Mouse (Mus musculus) thymus, adult 2 months (tissue): ENCODE results near the gene Fam198a. TPM values are rescaled to one million over a fixed set of nuclear protein-coding genes. Genes with fewer than 3 reads are reported as not detected.

Experiments
- DNase-seq: peaks from one replicate; pipeline ENCODE4 v3.0.0; 2021
- H3K27ac ChIP-seq: fragments of 200-500 bp; 2 replicates; pipeline ENCODE4 v1.5.1; 2012; ENCODE audit warnings: low read length, control low read depth; ENCODE audit not compliant: control insufficient read depth, insufficient read depth
- H3K27me3 ChIP-seq: fragments of 200-500 bp; 2 replicates; pipeline ENCODE4 v1.6.1; 2012; ENCODE audit warnings: mild to moderate bottlenecking, low read length, moderate library complexity, mixed read lengths; ENCODE audit not compliant: control insufficient read depth, insufficient read depth
- H3K36me3 ChIP-seq: fragments of 200-500 bp; 2 replicates; pipeline ENCODE4 v1.6.1; 2012; ENCODE audit warnings: mild to moderate bottlenecking, low read length, moderate library complexity; ENCODE audit not compliant: control insufficient read depth, insufficient read depth
- H3K4me1 ChIP-seq: fragments of 200-500 bp; replicated peaks from 2 replicates; pipeline ENCODE4 v1.6.1; 2012; ENCODE audit warnings: low read length; ENCODE audit not compliant: control insufficient read depth, insufficient read depth
- H3K4me3 ChIP-seq: fragments of 200-500 bp; 2 replicates; pipeline ENCODE4 v1.5.1; 2012; ENCODE audit warnings: mild to moderate bottlenecking, low read length, control low read depth, moderate library complexity; ENCODE audit not compliant: control insufficient read depth, insufficient read depth
- CTCF ChIP-seq: fragments of 200-500 bp; IDR thresholded peaks from 2 replicates; pipeline ENCODE4 v1.5.1; 2012; ENCODE audit warnings: mild to moderate bottlenecking, control low read depth, low read length, moderate library complexity, borderline replicate concordance; ENCODE audit not compliant: control insufficient read depth, poor library complexity, insufficient read depth; ENCODE audit errors: extremely low read depth
- POLR2A ChIP-seq: fragments of 200-500 bp; IDR thresholded peaks from 2 replicates; pipeline ENCODE4 v1.6.1; 2012; ENCODE audit warnings: mild to moderate bottlenecking, low read length, control low read depth, moderate library complexity; ENCODE audit not compliant: control insufficient read depth, poor library complexity, insufficient read depth; ENCODE audit errors: extremely low read depth
- WGBS: fragments of 180-500 bp; shearing (Covaris S2); methylation state at CpG from one replicate; pipeline ENCODE4 v1.1.7; 2018; 5-methylcytosine and 5-hydroxymethylcytosine counted together
- polyA plus RNA-seq: library from polyadenylated mRNA; depleted of rRNA; stranded (reverse); fragments of >200 nt; gene quantifications from 2 replicates; pipeline ENCODE4 v1.2.3, GENCODE M21; 2012

Fam198a gene
- polyA plus RNA-seq, 1 experiment: 0.69 TPM

GRCm38 (mm10) chr9:121912786-121913185 lies 38.0 kb upstream of the Fam198a start:
- DNase-seq: no peak
- H3K4me1 ChIP-seq: peaks cover 8% of the 10 kb centered on the region
- no peaks in the 10 kb centered on the region for H3K27me3 ChIP-seq
- no peak for TF ChIP-seq CTCF
- no peak for TF ChIP-seq POLR2A
- 95% methylated on average over 4 of the region's 4 CpGs for WGBS
- H3K36me3 ChIP-seq: no peaks in the 10 kb centered on the region
- no peak overlapping the region for H3K4me3 ChIP-seq
- H3K27ac ChIP-seq: no peak overlapping the region

- WGBS: 71% methylated on average over 8 of the region's 8 CpGs
- no peak for DNase-seq
- H3K27me3 ChIP-seq: no peaks in the 10 kb centered on the region
- H3K4me1 ChIP-seq: peaks cover 8% of the 10 kb centered on the region
- H3K36me3 ChIP-seq: no peaks in the 10 kb centered on the region
- TF ChIP-seq CTCF (no peak), POLR2A (no peak)
- no peak overlapping the region for H3K27ac ChIP-seq
- no peak overlapping the region for H3K4me3 ChIP-seq
Measured at GRCm38 (mm10) chr9:121914226-121914757, 36.5 kb upstream of the Fam198a start.

- H3K4me3 ChIP-seq: no peak overlapping the region
- H3K36me3 ChIP-seq: no peaks in the 10 kb centered on the region
- H3K27me3 ChIP-seq: no peaks in the 10 kb centered on the region
- WGBS: 94% methylated on average over 10 of the region's 10 CpGs
- 0 out of 2 replicates have a peak, but pooled peaks cover under 1% of the 10 kb centered on the region for H3K4me1 ChIP-seq
- TF ChIP-seq POLR2A (no peak), CTCF (no peak)
- no peak overlapping the region for H3K27ac ChIP-seq
- no peak for DNase-seq
Measured at GRCm38 (mm10) chr9:121915056-121915455, 35.7 kb upstream of the Fam198a start.

DNA sequence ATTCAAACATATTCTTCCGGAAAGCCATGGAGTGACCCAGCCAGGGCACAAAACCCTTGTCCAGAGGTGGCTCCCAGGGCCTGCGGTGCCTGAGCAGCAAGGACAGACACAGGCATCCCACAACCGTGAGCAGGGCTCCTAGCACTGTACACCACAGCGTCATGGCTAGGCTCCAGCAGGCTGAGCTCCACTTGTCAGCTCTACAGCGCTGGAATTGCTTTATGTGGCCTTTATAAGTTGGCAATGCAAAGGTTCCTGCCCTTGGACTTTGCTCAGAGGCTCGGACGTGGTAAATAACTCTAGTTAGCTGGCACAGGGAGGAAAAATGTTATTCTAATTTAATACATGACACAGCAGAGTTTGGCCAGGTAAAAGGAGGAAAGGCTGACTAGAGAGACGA lies 34.7 kb upstream of the Fam198a start, which contains the start of gene Cyp8b1:
Gene Cyp8b1, minus strand, starts transcription at position 204 of the 400 bp plus-strand sequence.
- no peak for DNase-seq
- Histone ChIP-seq H3K4me1 (no peaks in the 10 kb centered on the region), H3K4me3 (no peak within 1 kb of the TSS), H3K27ac (no peak within 1 kb of the TSS), H3K36me3 (no peaks in the 10 kb centered on the region), H3K27me3 (no peaks in the 10 kb centered on the region)
- TF ChIP-seq POLR2A: no peak
- no peak for TF ChIP-seq CTCF
- WGBS: 86% methylated on average over 8 of the region's 8 CpGs

GRCm38 (mm10) chr9:121919027-121919501 lies 31.7 kb upstream of the Fam198a start:
- no peak for DNase-seq
- 30% methylated on average over 10 of the region's 10 CpGs for WGBS
- H3K4me3 ChIP-seq: no peak overlapping the region
- no peaks in the 10 kb centered on the region for H3K36me3 ChIP-seq
- TF ChIP-seq POLR2A: no peak
- TF ChIP-seq CTCF: no peak
- no peaks in the 10 kb centered on the region for H3K4me1 ChIP-seq
- no peaks in the 10 kb centered on the region for H3K27me3 ChIP-seq
- no peak overlapping the region for H3K27ac ChIP-seq

GRCm38 (mm10) chr9:121923443-121923842 lies 27.3 kb upstream of the Fam198a start:
- DNase-seq: no peak
- H3K4me3 ChIP-seq: no peak overlapping the region
- no peaks in the 10 kb centered on the region for H3K36me3 ChIP-seq
- H3K4me1 ChIP-seq: peaks cover 19% of the 10 kb centered on the region
- H3K27me3 ChIP-seq: no peaks in the 10 kb centered on the region
- TF ChIP-seq POLR2A (no peak), CTCF (no peak)
- WGBS: 97% methylated on average over 8 of the region's 8 CpGs
- H3K27ac ChIP-seq: no peak overlapping the region
